Mouse (Mus musculus) small intestine, adult 2 months (tissue): Measurements from ENCODE around the gene Pnpla2. TPM values are rescaled to one million over a fixed set of nuclear protein-coding genes. Genes with fewer than 3 reads are reported as not detected.
"Not testable (repeated sequence)": the region's sequence is repeated elsewhere in the genome, so short reads cannot be mapped to it uniquely, and the experiment has no call there.

ENCODE experiments used
- H3K27ac ChIP-seq: fragments of 200-500 bp; 2 replicates; pipeline ENCODE4 v1.5.1; 2012; ENCODE audit warnings: low read depth, low read length, control low read depth, inconsistent platforms; ENCODE audit not compliant: insufficient read depth
- H3K27me3 ChIP-seq: fragments of 200-500 bp; 2 replicates; pipeline ENCODE4 v1.6.1; 2012; ENCODE audit warnings: mild to moderate bottlenecking, moderate library complexity, low read length, inconsistent platforms; ENCODE audit not compliant: control insufficient read depth, insufficient read depth
- H3K36me3 ChIP-seq: fragments of 200-500 bp; 2 replicates; pipeline ENCODE4 v1.6.1; 2012; ENCODE audit warnings: mild to moderate bottlenecking, low read length, control low read depth, inconsistent platforms; ENCODE audit not compliant: control insufficient read depth, insufficient read depth
- H3K4me1 ChIP-seq: fragments of 200-500 bp; 2 replicates; pipeline ENCODE4 v1.6.1; 2012; ENCODE audit warnings: low read length, inconsistent platforms, mixed read lengths; ENCODE audit not compliant: control insufficient read depth, insufficient read depth, insufficient read length
- H3K4me3 ChIP-seq: fragments of 200-500 bp; 2 replicates; pipeline ENCODE4 v1.5.1; 2012; ENCODE audit warnings: low read depth, mild to moderate bottlenecking, control low read depth, inconsistent platforms, low read length, moderate library complexity
- CTCF ChIP-seq: fragments of 200-500 bp; IDR thresholded peaks from 2 replicates; pipeline ENCODE4 v1.5.1; 2012; ENCODE audit warnings: low read depth, mild to moderate bottlenecking, control low read depth, inconsistent platforms, low read length, moderate library complexity, mixed read lengths; ENCODE audit not compliant: insufficient replicate concordance, insufficient read length; ENCODE audit errors: extremely low read depth
- POLR2A ChIP-seq: fragments of 200-500 bp; IDR thresholded peaks from 2 replicates; pipeline ENCODE4 v1.6.1; 2012; ENCODE audit warnings: low read depth, mild to moderate bottlenecking, control low read depth, inconsistent platforms, low read length, moderate library complexity
- WGBS: fragments of 180-500 bp; shearing (Covaris S2); methylation state at CpG from one replicate; pipeline ENCODE4 v1.1.7; 2018; 5-methylcytosine and 5-hydroxymethylcytosine counted together
- polyA plus RNA-seq: library from polyadenylated mRNA; depleted of rRNA; stranded (reverse); fragments of >200 nt; gene quantifications from 2 replicates; pipeline ENCODE4 v1.2.3, GENCODE M21; 2012

The Pnpla2 gene
- polyA plus RNA-seq, 1 experiment, result 319 TPM

DNA sequence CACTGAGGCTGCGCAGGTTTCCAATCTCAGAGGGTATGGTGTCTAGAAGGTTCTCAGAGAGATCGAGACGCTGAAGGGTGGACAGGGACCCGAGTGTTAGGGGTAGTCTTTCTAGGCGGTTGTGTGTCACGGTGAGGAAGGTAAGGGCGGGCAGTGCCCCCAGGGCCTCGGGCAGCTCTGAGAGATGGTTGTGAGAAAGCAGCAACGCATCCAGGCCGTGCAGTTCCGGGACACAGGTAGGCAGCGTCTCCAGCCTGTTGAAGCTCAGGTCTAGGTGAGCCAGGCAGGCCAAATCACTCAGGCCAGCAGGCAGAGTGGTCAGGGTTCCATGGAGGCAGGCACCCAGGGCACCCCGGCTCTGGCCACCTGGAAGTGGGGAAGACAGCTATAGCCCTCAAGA lies 12.8 kb upstream of the Pnpla2 start:
- 89% methylated on average over 13 of the region's 13 CpGs for WGBS
- no peaks in the 10 kb centered on the region for H3K27me3 ChIP-seq
- H3K36me3 ChIP-seq, result no peaks in the 10 kb centered on the region
- no peak overlapping the region for H3K27ac ChIP-seq
- H3K4me1 ChIP-seq, result peaks cover 14% of the 10 kb centered on the region
- TF ChIP-seq POLR2A (no peak), CTCF (no peak)
- no peak overlapping the region for H3K4me3 ChIP-seq

GRCm38 (mm10) chr7:141443081-141443821 lies 11.7 kb upstream of the Pnpla2 start:
- TF ChIP-seq CTCF (peak; percentile 36; the same call in 1 of the 2 replicates), POLR2A (no peak)
- Histone ChIP-seq H3K27me3 (no peaks in the 10 kb centered on the region), H3K27ac (0 out of 2 replicates have a peak overlapping the region, but pooled peaks have one; percentile 8), H3K4me1 (peaks cover 14% of the 10 kb centered on the region), H3K4me3 (peak overlapping the region; percentile 82), H3K36me3 (no peaks in the 10 kb centered on the region)
- WGBS, result 4% methylated on average over 12 of the region's 12 CpGs

DNA sequence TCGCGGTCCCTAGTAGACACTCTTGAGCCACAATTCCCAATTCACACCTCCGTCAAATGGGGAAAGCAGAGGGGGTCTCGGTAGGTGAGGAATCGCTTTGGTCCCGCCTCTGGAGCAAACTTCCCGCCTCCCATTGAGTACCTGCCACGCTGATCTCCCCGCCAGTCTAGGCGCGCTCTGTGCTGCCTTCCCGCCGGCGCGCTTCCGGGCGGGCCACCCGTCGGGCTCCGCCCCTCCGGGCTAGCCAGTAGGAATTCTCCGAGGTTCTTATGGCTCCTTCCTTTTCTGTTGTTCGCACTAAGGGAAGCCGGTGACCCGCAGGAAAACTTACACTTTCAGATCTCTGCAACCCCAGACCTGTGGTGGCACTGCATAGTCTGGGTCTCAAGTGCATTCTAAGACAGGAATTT lies 11.2 kb upstream of the Pnpla2 start, which contains the start of gene Pidd1:
Pidd1 (minus strand) TSS at position 198 of the 410 bp plus-strand sequence.
- TF ChIP-seq CTCF (no peak), POLR2A (peak; percentile 43; the same call in 1 of the 2 replicates)
- H3K27ac ChIP-seq, result peak within 1 kb of the TSS; percentile 64
- under 1% methylated on average over 25 of the region's 25 CpGs for WGBS
- H3K27me3 ChIP-seq, result no peaks in the 10 kb centered on the region
- H3K4me3 ChIP-seq, result peak within 1 kb of the TSS; percentile 82
- peaks cover 17% of the 10 kb centered on the region for H3K4me1 ChIP-seq
- peaks cover 4% of the 10 kb centered on the region for H3K36me3 ChIP-seq

- not testable (repeated sequence) for H3K4me3 ChIP-seq, H3K27me3 ChIP-seq, H3K27ac ChIP-seq
- 54% methylated on average over 3 of the region's 3 CpGs for WGBS
- Histone ChIP-seq H3K4me1 (peaks cover 12% of the 10 kb centered on the region), H3K36me3 (peaks cover 20% of the 10 kb centered on the region)
Measured at GRCm38 (mm10) chr7:141446374-141446773, 8.6 kb upstream of the Pnpla2 start.

DNA sequence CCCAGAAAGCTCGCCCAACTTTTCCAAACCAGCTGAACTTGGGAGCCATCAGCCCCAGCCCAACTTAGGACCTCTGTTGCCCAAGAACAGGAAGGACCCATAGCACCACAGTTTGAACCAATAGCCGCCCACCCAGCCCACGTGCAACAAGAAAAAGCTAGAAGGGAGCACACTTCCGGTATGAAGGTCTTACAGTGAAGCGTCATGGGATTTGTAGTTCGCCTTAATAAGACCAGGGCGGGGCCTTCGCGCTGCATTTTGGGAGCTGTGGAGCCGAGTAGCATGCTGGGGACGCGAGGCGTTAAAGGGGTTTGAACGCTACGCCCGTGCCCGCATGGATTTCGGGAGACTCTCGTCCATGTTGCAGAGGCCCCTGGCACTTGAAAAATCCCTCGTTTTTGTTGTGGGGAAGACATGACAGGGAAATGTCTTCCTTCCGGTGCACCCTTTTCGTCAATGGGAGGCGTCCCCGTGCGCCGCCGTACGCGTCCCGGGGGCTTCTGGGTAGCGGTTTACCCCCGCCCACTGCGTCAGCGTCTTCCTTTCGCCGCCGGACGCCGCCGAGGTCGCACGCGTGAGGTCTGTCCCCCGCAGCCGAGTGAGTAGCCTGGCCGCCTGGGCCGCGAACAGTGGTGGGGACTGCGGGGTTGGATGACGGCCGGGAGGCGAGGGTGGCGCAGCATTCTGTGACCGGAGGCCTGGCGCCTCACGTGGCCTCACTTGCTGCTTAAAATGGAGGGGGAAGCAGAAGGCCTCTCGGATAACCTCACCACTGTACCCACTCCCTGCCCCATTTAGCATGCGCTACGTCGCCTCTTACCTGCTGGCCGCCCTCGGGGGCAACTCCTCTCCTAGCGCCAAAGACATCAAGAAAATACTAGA lies 7.6 kb upstream of the Pnpla2 start, which contains the start of gene Rplp2:
Rplp2 (plus strand) TSS at position 261 of the 882 bp plus-strand sequence.
- Histone ChIP-seq H3K27me3 (no peaks in the 10 kb centered on the region), H3K36me3 (peaks cover 25% of the 10 kb centered on the region), H3K27ac (peak within 1 kb of the TSS; percentile 91), H3K4me3 (peak within 1 kb of the TSS; percentile 78), H3K4me1 (peaks cover 12% of the 10 kb centered on the region)
- WGBS, result under 1% methylated on average over 63 of the region's 63 CpGs
- TF ChIP-seq POLR2A, result peak; percentile 88
- no peak for TF ChIP-seq CTCF

DNA sequence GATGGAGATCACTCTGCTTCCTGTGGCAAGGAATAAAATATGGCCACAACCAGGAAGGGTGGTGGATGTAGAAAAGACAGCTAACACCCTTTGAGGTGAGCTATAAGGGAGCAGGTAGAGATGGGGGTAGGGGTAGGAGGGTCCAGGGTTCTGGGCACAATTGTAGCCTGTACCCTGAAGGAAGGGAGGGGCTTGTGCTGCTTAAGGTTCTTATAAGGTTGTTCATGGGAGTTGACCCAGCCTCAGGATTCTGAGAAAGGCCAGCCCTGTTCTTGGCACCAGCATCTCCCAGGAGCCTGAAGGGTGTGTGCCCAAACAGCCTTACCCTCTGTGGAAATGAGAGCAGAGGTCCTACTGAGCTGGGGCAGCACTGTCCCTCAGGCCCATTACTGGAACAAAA lies 3.1 kb upstream of the Pnpla2 start:
- H3K27ac ChIP-seq, result no peak overlapping the region
- H3K36me3 ChIP-seq, result peaks cover 25% of the 10 kb centered on the region

GRCm38 (mm10) chr7:141453636-141454035 lies 1.4 kb upstream of the Pnpla2 start:
- no peaks in the 10 kb centered on the region for H3K27me3 ChIP-seq
- no peak overlapping the region for H3K4me3 ChIP-seq
- WGBS, result 56% methylated on average over 2 of the region's 2 CpGs
- TF ChIP-seq POLR2A (no peak), CTCF (no peak)
- peaks cover 38% of the 10 kb centered on the region for H3K36me3 ChIP-seq
- no peak overlapping the region for H3K27ac ChIP-seq
- peaks cover 26% of the 10 kb centered on the region for H3K4me1 ChIP-seq

More for the DNA sequence above, 3.1 kb upstream of the Pnpla2 start:
- no peaks in the 10 kb centered on the region for H3K27me3 ChIP-seq
- no peak for TF ChIP-seq CTCF
- TF ChIP-seq POLR2A, result no peak
- H3K4me3 ChIP-seq, result no peak overlapping the region
- H3K4me1 ChIP-seq, result peaks cover 16% of the 10 kb centered on the region
